Mouse (Mus musculus): ENCODE results near the gene Rfx2. TPM values are rescaled to one million over a fixed set of nuclear protein-coding genes. Genes with fewer than 3 reads are reported as not detected.

Gene Rfx2
- polyA plus RNA-seq, 1 experiment from 2014 or later, result 12.6 TPM

DNA sequence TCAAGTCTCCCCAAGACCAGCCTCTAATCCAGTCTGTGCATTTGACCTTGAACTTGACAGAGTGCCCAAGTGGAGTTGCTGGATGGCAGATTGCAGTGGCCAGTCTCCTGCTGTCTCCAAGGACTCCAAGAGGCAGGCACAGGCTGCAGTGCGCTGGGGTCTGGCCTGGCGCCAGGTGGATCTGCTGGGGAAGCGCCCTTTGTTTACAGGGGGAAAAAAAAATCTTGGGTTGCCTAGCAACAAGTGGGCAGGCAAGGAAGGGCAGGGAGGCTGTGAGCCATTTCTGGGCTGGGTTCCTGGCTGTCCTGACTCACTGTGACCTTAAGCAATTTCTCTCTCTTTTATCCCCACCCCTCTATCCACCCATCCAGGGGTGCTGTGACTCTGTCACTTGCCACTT, 20.6 kb downstream of the Rfx2 start:
- 21% methylated on average over 3 of the region's 3 CpGs for WGBS (ENCODE audit: insufficient replicate concordance)
- Histone ChIP-seq H3K4me2 (ENCODE audit: low read depth, low read length) (no peak overlapping the region), H3K4me1 (ENCODE audit: control insufficient read depth, low read depth, low read length) (peaks cover 22% of the 10 kb centered on the region), H3K9me3 (replicated peaks; ENCODE audit: control insufficient read depth, low read length) (no peaks in the 10 kb centered on the region), H3K36me3 (ENCODE audit: control insufficient read depth, insufficient read depth) (no peaks in the 10 kb centered on the region), H3K27me3 (ENCODE audit: control insufficient read depth, insufficient read depth, low read depth, low read length) (no peaks in the 10 kb centered on the region), H3K9ac (ENCODE audit: low read depth, low read length) (no peak overlapping the region), H3K4me3 (ENCODE audit: low read depth, low read length) (no peak overlapping the region), H3K27ac (ENCODE audit: low read length) (no peak overlapping the region)
- peak; percentile 47 for ATAC-seq (ENCODE audit: low read depth)

DNA sequence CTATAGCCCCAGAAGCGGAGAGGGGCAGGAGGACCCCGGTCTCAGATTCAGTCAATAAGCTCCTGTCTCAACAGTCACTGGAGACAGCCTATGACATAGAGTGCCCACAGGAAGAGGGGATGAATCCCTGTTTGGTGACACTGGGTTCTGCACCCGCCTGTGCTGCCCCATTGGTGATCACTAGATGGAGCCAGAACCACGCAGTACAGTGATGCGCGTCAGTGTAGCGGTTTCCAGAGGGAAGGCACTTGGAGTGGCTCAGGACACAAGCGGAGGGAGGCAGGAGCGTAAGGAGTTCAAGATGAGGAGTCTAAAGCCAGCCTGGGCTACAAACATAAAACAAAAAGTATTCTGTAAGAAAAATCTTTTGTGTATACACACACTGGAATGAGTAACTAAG, 22.3 kb downstream of the Rfx2 start:
- Histone ChIP-seq H3K27me3 (ENCODE audit: control insufficient read depth, insufficient read depth, low read depth, low read length) (no peaks in the 10 kb centered on the region), H3K4me2 (ENCODE audit: low read depth, low read length) (no peak overlapping the region), H3K36me3 (ENCODE audit: control insufficient read depth, insufficient read depth) (peaks cover 2% of the 10 kb centered on the region), H3K4me1 (ENCODE audit: control insufficient read depth, low read depth, low read length) (peaks cover 11% of the 10 kb centered on the region), H3K9ac (ENCODE audit: low read depth, low read length) (no peak overlapping the region), H3K4me3 (ENCODE audit: low read depth, low read length) (no peak overlapping the region), H3K9me3 (replicated peaks; ENCODE audit: control insufficient read depth, low read length) (no peaks in the 10 kb centered on the region), H3K27ac (ENCODE audit: low read length) (no peak overlapping the region)
- ATAC-seq (ENCODE audit: low read depth), result peak; percentile 69
- WGBS (ENCODE audit: insufficient replicate concordance), result 13% methylated on average over 9 of the region's 9 CpGs

DNA sequence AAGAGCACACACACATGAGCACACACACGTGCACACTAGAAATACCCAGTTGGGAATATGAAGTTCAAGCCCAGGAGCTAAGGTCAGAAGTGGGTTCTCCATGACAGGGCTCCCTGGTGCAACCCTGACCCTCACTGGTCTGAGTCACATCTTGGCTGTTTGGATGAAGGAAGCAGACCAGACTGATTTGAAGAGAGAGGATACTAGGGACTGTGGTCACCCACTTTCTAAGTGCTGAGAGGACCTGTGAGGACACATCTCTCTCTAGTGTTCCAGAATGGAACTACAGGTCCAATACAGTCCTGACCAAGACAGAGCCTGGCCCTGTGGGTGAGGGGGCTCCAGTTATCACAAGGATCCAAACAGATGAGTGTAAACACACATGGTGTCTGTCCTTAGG, 25.0 kb downstream of the Rfx2 start:
- H3K9ac ChIP-seq (ENCODE audit: low read depth, low read length), result no peak overlapping the region
- H3K4me2 ChIP-seq (ENCODE audit: low read depth, low read length), result no peak overlapping the region
- H3K36me3 ChIP-seq (ENCODE audit: control insufficient read depth, insufficient read depth), result peaks cover 9% of the 10 kb centered on the region
- H3K4me3 ChIP-seq (ENCODE audit: low read depth, low read length), result no peak overlapping the region
- WGBS (ENCODE audit: insufficient replicate concordance), result 82% methylated on average over 1 of the region's 1 CpGs
- H3K4me1 ChIP-seq (ENCODE audit: control insufficient read depth, low read depth, low read length), result peaks cover 8% of the 10 kb centered on the region
- H3K27ac ChIP-seq (ENCODE audit: low read length), result no peak overlapping the region
- no peaks in the 10 kb centered on the region for H3K9me3 ChIP-seq (replicated peaks; ENCODE audit: control insufficient read depth, low read length)
- no peaks in the 10 kb centered on the region for H3K27me3 ChIP-seq (ENCODE audit: control insufficient read depth, insufficient read depth, low read depth, low read length)
- no peak for ATAC-seq (ENCODE audit: low read depth)

DNA sequence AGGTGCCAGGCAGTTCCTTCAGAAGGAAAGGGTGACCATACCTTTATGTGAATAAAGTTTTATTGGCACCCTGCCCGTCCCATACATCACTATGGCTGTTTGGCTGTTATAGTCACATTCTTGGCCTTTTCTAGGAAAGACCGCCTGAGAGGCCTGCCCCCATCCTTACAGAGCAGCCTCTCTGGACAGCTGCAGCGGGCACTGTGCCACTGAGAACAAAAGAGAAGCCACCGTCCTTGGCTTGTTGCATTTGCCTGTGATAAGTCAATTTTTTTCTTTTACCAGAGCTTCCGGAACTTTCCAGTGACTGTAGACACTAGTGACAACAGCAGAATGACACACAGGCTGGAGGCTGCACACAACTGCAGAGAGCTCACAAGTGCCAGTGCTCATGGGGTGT, 25.9 kb downstream of the Rfx2 start:
- Histone ChIP-seq H3K4me2 (ENCODE audit: low read depth, low read length) (no peak overlapping the region), H3K9me3 (replicated peaks; ENCODE audit: control insufficient read depth, low read length) (no peaks in the 10 kb centered on the region), H3K9ac (ENCODE audit: low read depth, low read length) (no peak overlapping the region), H3K27me3 (ENCODE audit: control insufficient read depth, insufficient read depth, low read depth, low read length) (no peaks in the 10 kb centered on the region), H3K36me3 (ENCODE audit: control insufficient read depth, insufficient read depth) (peaks cover 9% of the 10 kb centered on the region), H3K27ac (ENCODE audit: low read length) (no peak overlapping the region), H3K4me3 (ENCODE audit: low read depth, low read length) (no peak overlapping the region), H3K4me1 (ENCODE audit: control insufficient read depth, low read depth, low read length) (peaks cover 1% of the 10 kb centered on the region)
- ATAC-seq (ENCODE audit: low read depth), result no peak
- WGBS (ENCODE audit: insufficient replicate concordance), result 83% methylated on average over 5 of the region's 5 CpGs

DNA sequence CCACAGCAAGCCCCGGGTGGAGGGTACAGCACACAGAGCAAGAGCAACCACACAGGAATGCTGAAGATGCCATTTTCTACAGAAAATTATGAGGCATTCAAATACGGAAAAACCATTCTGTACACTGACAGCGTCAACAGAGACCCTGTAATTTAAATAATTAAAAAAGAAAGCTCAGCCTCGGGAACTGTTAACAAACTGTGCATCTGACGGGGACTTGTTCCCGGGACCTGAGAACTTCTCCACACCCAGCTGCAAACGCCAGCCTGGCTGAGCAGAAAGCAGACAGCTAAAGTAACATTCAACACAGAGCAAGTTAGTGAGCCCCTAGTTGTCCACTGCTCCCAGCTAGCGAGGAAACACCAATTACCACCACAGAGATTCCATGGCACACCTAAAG, 28.7 kb downstream of the Rfx2 start:
- Histone ChIP-seq H3K9me3 (replicated peaks; ENCODE audit: control insufficient read depth, low read length) (no peaks in the 10 kb centered on the region), H3K9ac (ENCODE audit: low read depth, low read length) (no peak overlapping the region), H3K4me2 (ENCODE audit: low read depth, low read length) (no peak overlapping the region), H3K36me3 (ENCODE audit: control insufficient read depth, insufficient read depth) (peaks cover 16% of the 10 kb centered on the region), H3K27ac (ENCODE audit: low read length) (no peak overlapping the region), H3K4me1 (ENCODE audit: control insufficient read depth, low read depth, low read length) (no peaks in the 10 kb centered on the region), H3K27me3 (ENCODE audit: control insufficient read depth, insufficient read depth, low read depth, low read length) (no peaks in the 10 kb centered on the region), H3K4me3 (ENCODE audit: low read depth, low read length) (no peak overlapping the region)
- ATAC-seq (ENCODE audit: low read depth), result no peak
- 81% methylated on average over 8 of the region's 8 CpGs for WGBS (ENCODE audit: insufficient replicate concordance)

DNA sequence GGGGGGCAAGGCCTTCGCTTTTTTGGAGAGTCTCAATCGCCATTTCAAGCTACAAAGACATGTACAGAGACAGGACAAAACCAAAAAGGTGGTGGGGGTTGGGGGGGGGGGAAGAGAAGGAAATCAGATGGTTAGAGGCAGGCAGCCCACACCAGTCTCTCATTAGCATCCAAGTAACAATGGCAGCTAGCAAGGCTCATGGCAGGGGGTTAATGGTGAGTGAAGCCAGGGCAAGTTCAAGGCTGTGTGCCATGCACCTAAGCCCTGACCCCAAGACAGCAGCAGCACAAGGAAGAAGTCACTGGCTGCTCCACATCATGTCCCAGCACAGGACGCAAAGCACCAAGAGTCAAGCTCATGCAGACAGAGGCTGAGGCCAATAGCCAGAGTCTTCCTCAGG, 31.5 kb downstream of the Rfx2 start:
- peaks cover 16% of the 10 kb centered on the region for H3K36me3 ChIP-seq (ENCODE audit: control insufficient read depth, insufficient read depth)
- no peak overlapping the region for H3K27ac ChIP-seq (ENCODE audit: low read length)
- H3K4me2 ChIP-seq (ENCODE audit: low read depth, low read length), result no peak overlapping the region
- H3K27me3 ChIP-seq (ENCODE audit: control insufficient read depth, insufficient read depth, low read depth, low read length), result no peaks in the 10 kb centered on the region
- ATAC-seq (ENCODE audit: low read depth), result no peak
- WGBS (ENCODE audit: insufficient replicate concordance), result 78% methylated on average over 3 of the region's 3 CpGs
- no peak overlapping the region for H3K4me3 ChIP-seq (ENCODE audit: low read depth, low read length)
- H3K4me1 ChIP-seq (ENCODE audit: control insufficient read depth, low read depth, low read length), result no peaks in the 10 kb centered on the region; the same call in 1 of the 2 replicates
- no peaks in the 10 kb centered on the region for H3K9me3 ChIP-seq (replicated peaks; ENCODE audit: control insufficient read depth, low read length)
- no peak overlapping the region for H3K9ac ChIP-seq (ENCODE audit: low read depth, low read length)

DNA sequence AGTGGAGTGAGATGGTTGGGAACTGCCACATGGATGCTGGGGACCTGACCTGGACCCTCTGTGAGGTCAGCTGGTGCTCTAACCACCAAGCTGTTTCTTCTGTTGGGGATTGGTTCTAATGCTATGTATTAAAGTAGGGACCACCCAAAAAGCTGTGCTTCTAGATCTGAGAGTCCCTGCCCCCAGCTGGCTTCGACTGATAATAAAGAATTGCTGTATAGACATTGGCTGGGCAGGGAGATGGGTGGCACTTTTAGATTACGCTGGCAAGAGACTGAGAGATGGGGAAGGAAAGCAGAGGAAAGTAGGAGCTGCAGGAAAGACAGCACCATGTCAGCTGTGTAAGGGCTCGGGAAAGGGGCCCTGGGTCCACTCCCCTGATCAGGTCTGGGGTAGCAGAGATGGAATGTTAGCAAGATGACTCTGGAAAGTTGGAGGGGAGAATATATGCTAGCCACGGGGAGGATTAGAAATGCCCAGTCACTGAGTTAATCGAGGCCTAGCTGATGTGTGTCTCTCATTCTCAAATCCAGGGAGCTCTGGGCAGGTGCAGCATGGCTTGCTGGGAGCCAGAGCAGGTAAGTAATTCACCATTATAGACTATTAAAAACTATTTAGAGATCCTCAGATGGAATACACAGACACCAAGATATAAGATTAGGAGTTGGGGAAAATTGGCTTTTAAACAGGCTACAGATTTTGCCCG, 37.0 kb downstream of the Rfx2 start:
- Histone ChIP-seq H3K27ac (ENCODE audit: low read length) (peak overlapping the region; percentile 88), H3K4me3 (ENCODE audit: low read depth, low read length) (peak overlapping the region; percentile 45), H3K4me1 (ENCODE audit: control insufficient read depth, low read depth, low read length) (peaks cover 25% of the 10 kb centered on the region), H3K9me3 (replicated peaks; ENCODE audit: control insufficient read depth, low read length) (no peaks in the 10 kb centered on the region), H3K27me3 (ENCODE audit: control insufficient read depth, insufficient read depth, low read depth, low read length) (no peaks in the 10 kb centered on the region), H3K9ac (ENCODE audit: low read depth, low read length) (peak overlapping the region; percentile 38), H3K4me2 (ENCODE audit: low read depth, low read length) (peak overlapping the region; percentile 53), H3K36me3 (ENCODE audit: control insufficient read depth, insufficient read depth) (no peaks in the 10 kb centered on the region; the same call in 1 of the 2 replicates)
- peak; percentile 95 for ATAC-seq (ENCODE audit: low read depth)
- 35% methylated on average over 6 of the region's 6 CpGs for WGBS (ENCODE audit: insufficient replicate concordance)

DNA sequence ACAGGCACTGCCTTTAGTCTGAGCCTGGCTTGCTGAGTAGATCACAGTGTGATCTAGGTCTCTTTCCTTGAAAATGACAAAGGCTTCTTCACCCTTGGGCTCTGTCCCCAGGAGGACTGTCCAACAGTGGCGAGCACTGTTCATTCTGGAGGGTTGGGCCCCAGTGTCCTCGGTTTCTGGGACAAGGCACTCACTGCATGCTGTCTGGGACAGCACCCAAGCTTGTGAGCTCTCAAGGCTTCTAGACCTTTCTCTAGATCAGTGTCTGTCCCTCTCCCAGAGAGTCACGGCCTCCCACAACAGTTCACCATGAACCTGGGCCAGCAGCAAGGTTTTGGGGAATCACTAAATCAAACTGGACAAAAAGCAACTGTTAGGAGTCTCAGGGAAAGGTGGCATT, 38.2 kb downstream of the Rfx2 start:
- no peak for ATAC-seq (ENCODE audit: low read depth)
- Histone ChIP-seq H3K9me3 (replicated peaks; ENCODE audit: control insufficient read depth, low read length) (no peaks in the 10 kb centered on the region), H3K4me2 (ENCODE audit: low read depth, low read length) (no peak overlapping the region), H3K4me1 (ENCODE audit: control insufficient read depth, low read depth, low read length) (peaks cover 27% of the 10 kb centered on the region), H3K27me3 (ENCODE audit: control insufficient read depth, insufficient read depth, low read depth, low read length) (no peaks in the 10 kb centered on the region), H3K4me3 (ENCODE audit: low read depth, low read length) (no peak overlapping the region), H3K9ac (ENCODE audit: low read depth, low read length) (no peak overlapping the region), H3K36me3 (ENCODE audit: control insufficient read depth, insufficient read depth) (no peaks in the 10 kb centered on the region; the same call in 1 of the 2 replicates), H3K27ac (ENCODE audit: low read length) (peak overlapping the region; percentile 88)
- WGBS (ENCODE audit: insufficient replicate concordance), result 80% methylated on average over 3 of the region's 3 CpGs

DNA sequence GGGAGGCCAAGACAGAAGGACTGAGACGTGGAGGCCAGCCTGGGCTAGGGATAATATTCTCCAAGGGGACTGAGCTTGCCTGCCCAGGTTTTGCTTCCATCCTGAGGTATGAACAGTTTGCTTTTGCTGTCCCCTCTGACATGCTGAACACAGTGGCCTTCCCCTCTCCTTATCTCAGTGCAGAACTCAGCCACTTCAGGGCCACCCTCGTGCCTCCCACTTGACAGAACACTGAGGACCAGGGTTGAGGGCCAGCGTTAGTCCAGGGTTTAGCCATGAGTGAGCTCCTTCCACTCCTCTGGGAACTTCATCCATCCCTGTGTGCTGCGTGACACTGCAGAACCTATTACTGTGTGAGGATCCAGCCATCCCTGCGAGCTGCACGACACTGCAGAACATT, 41.5 kb downstream of the Rfx2 start:
- H3K27ac ChIP-seq (ENCODE audit: low read length), result 0 out of 2 replicates have a peak overlapping the region, but pooled peaks have one; percentile 6
- peaks cover 27% of the 10 kb centered on the region for H3K4me1 ChIP-seq (ENCODE audit: control insufficient read depth, low read depth, low read length)
- H3K4me2 ChIP-seq (ENCODE audit: low read depth, low read length), result no peak overlapping the region
- H3K9me3 ChIP-seq (replicated peaks; ENCODE audit: control insufficient read depth, low read length), result no peaks in the 10 kb centered on the region
- whole genome bisulfite sequencing (ENCODE audit: insufficient replicate concordance), result 74% methylated on average over 6 of the region's 6 CpGs
- no peak overlapping the region for H3K4me3 ChIP-seq (ENCODE audit: low read depth, low read length)
- no peak overlapping the region for H3K9ac ChIP-seq (ENCODE audit: low read depth, low read length)
- ATAC-seq (ENCODE audit: low read depth), result no peak
- no peaks in the 10 kb centered on the region for H3K27me3 ChIP-seq (ENCODE audit: control insufficient read depth, insufficient read depth, low read depth, low read length)
- no peaks in the 10 kb centered on the region; the same call in 1 of the 2 replicates for H3K36me3 ChIP-seq (ENCODE audit: control insufficient read depth, insufficient read depth)
